Mouse (Mus musculus): ENCODE measurements around the gene Insr. TPM values are rescaled to one million over a fixed set of nuclear protein-coding genes. Genes with fewer than 3 reads are reported as not detected.

The Insr gene
- total and polyA plus RNA-seq, 2 experiments from 2014 or later, result 51.4 to 125 TPM

DNA sequence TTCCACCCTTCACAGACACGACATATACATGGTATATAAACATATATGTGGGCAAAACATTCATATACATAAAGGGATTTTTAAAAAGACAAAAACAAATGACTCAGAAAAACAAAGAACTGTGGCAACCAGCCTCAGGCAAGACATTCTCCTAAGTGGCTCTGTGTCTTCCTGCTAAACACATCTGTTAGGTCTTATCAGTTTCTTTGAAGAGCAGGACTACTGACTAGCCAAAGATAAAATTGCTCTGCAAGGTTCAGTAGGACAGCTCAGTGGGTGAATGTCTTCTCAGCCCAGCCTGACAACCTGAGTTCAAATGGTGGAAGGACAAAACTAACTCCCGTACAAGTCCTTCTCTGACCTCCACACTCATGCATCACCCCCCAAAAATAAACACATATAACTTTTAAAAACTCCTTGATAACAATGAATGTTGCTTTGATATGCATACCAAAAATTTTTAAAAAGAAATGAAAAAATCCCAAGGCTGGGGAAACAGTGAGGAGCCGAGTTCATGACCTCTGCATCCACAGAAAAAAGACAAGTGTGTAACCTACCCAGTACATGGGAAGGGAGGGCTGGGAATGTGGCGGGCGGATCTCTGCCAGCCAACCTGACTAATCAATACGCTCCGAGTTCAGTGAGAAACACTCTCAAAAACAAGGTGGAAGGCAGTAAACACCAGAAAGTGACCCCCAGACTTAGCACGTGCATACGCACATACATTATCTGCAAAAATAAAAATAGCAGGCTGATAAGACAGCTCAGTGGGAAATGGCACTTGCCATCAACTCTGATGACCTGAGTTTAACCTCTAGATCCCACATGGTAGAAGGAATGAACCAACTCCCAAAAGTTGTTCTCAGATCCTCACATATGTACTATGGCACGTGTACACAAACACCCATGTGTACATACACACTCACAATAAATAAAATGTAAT is 49.0 kb downstream of the Insr start:
- 27% methylated on average over 10 of the region's 10 CpGs for WGBS
- no peaks in the 10 kb centered on the region for H3K9me3 ChIP-seq (replicated peaks; ENCODE audit: control insufficient read depth, low read length)
- peak; percentile 86 for ATAC-seq (ENCODE audit: insufficient read depth, low read depth)
- H3K4me1 ChIP-seq (ENCODE audit: control insufficient read depth, insufficient read depth), result peaks cover 36% of the 10 kb centered on the region
- DNase-seq (ENCODE audit: low spot score), result peak; percentile 76
- no peaks in the 10 kb centered on the region for H3K36me3 ChIP-seq (replicated peaks; ENCODE audit: control insufficient read depth, insufficient read depth, low read length)
- H3K9ac ChIP-seq (replicated peaks; ENCODE audit: low read depth, low read length), result peak overlapping the region; percentile 40
- peak overlapping the region; percentile 89 for H3K27ac ChIP-seq (ENCODE audit: low read depth)
- H3K27me3 ChIP-seq (ENCODE audit: control insufficient read depth, insufficient read depth, low read length), result no peaks in the 10 kb centered on the region
- H3K4me2 ChIP-seq (ENCODE audit: low read depth, low read length), result peak overlapping the region; percentile 15; the same call in 1 of the 2 replicates
- TF ChIP-seq CTCF (IDR thresholded peaks at IDR 0.05; ENCODE audit: low read depth), result no peak
- TF ChIP-seq EP300 (IDR thresholded peaks at IDR 0.05; ENCODE audit: low read depth), result peak; percentile 86
- H3K4me3 ChIP-seq (ENCODE audit: low read depth, low read length), result no peak overlapping the region

DNA sequence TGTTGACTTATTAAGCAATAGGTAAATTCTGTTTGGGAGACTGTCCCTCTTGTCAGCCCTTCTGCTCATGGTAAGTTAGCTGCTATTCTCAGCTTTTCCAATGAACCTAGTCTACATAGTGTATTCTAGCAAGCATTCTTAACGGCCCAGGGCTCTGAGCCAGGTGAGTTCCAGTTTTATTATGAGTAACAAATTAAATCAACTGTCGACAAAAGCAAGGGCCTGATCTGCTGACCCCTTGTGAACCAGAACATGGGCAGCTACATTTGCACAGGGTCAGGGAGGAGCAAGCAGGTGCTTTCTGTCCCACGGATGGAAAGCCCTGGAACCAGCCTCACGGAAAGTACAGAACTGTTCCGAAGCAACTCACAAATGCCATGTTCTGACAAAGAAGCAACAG is 52.0 kb downstream of the Insr start:
- H3K4me3 ChIP-seq (ENCODE audit: low read depth, low read length), result no peak overlapping the region
- no peaks in the 10 kb centered on the region for H3K27me3 ChIP-seq (ENCODE audit: control insufficient read depth, insufficient read depth, low read length)
- H3K9me3 ChIP-seq (replicated peaks; ENCODE audit: control insufficient read depth, low read length), result no peaks in the 10 kb centered on the region
- no peak overlapping the region for H3K4me2 ChIP-seq (ENCODE audit: low read depth, low read length)
- no peak for DNase-seq (ENCODE audit: low spot score)
- H3K9ac ChIP-seq (replicated peaks; ENCODE audit: low read depth, low read length), result 0 out of 2 replicates have a peak overlapping the region, but pooled peaks have one; percentile 1
- no peak for ATAC-seq (ENCODE audit: insufficient read depth, low read depth)
- H3K27ac ChIP-seq (ENCODE audit: low read depth), result peak overlapping the region; percentile 56
- H3K4me1 ChIP-seq (ENCODE audit: control insufficient read depth, insufficient read depth), result peaks cover 53% of the 10 kb centered on the region
- 51% methylated on average over 5 of the region's 5 CpGs for WGBS
- TF ChIP-seq CTCF (IDR thresholded peaks at IDR 0.05; ENCODE audit: low read depth) (no peak), EP300 (IDR thresholded peaks at IDR 0.05; ENCODE audit: low read depth) (no peak)
- no peaks in the 10 kb centered on the region for H3K36me3 ChIP-seq (replicated peaks; ENCODE audit: control insufficient read depth, insufficient read depth, low read length)

DNA sequence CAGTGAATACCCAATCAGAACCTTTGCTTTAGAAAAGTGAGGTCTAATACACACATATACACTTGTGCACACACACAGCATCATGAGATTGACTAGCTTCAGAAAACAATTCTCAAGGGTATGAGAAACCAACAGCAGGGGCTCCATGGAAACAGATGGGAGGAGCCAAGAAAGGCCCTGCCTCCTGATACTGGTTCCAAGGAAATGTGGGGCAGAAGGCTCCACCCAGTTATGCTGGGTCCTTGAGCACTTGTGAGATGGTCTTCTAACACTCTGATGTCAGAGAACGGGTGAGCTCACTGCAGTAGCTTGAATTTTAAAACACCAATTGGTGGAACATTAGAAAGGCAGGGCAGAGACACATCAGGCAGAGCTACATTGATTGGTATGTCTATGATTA is 53.7 kb downstream of the Insr start:
- Histone ChIP-seq H3K27me3 (ENCODE audit: control insufficient read depth, insufficient read depth, low read length) (no peaks in the 10 kb centered on the region), H3K36me3 (replicated peaks; ENCODE audit: control insufficient read depth, insufficient read depth, low read length) (no peaks in the 10 kb centered on the region), H3K27ac (ENCODE audit: low read depth) (no peak overlapping the region), H3K4me3 (ENCODE audit: low read depth, low read length) (no peak overlapping the region), H3K4me1 (ENCODE audit: control insufficient read depth, insufficient read depth) (peaks cover 44% of the 10 kb centered on the region), H3K9me3 (replicated peaks; ENCODE audit: control insufficient read depth, low read length) (no peaks in the 10 kb centered on the region), H3K9ac (replicated peaks; ENCODE audit: low read depth, low read length) (no peak overlapping the region), H3K4me2 (ENCODE audit: low read depth, low read length) (no peak overlapping the region)
- no peak for DNase-seq (ENCODE audit: low spot score)
- WGBS, result 69% methylated on average over 1 of the region's 1 CpGs
- TF ChIP-seq EP300 (IDR thresholded peaks at IDR 0.05; ENCODE audit: low read depth) (no peak), CTCF (IDR thresholded peaks at IDR 0.05; ENCODE audit: low read depth) (no peak)
- no peak for ATAC-seq (ENCODE audit: insufficient read depth, low read depth)

DNA sequence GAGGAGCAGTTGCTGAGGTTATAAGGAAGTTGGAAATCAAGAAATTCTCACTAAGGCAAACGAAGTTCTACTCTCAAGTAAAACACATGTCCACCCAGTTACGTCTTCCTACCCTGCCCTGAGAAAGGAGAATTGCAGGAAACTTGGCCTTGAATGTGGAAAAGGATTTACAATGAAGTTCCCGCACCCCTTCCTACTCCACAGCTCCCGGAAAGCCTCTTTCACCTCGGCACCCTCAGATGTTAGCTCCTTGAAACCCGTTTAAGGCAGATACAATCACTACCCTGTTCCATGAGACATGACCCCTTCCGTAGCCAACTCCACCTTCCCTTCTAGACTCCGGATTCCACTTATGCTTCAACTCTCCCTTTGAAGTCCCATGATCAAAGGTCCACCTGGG is 54.2 kb downstream of the Insr start:
- H3K27ac ChIP-seq (ENCODE audit: low read depth), result no peak overlapping the region
- no peaks in the 10 kb centered on the region for H3K36me3 ChIP-seq (replicated peaks; ENCODE audit: control insufficient read depth, insufficient read depth, low read length)
- no peak overlapping the region for H3K4me3 ChIP-seq (ENCODE audit: low read depth, low read length)
- TF ChIP-seq EP300 (IDR thresholded peaks at IDR 0.05; ENCODE audit: low read depth), result no peak
- no peak for TF ChIP-seq CTCF (IDR thresholded peaks at IDR 0.05; ENCODE audit: low read depth)
- no peak overlapping the region for H3K9ac ChIP-seq (replicated peaks; ENCODE audit: low read depth, low read length)
- no peak overlapping the region for H3K4me2 ChIP-seq (ENCODE audit: low read depth, low read length)
- no peaks in the 10 kb centered on the region for H3K9me3 ChIP-seq (replicated peaks; ENCODE audit: control insufficient read depth, low read length)
- H3K4me1 ChIP-seq (ENCODE audit: control insufficient read depth, insufficient read depth), result peaks cover 44% of the 10 kb centered on the region
- DNase-seq (ENCODE audit: low spot score) (no peak), ATAC-seq (ENCODE audit: insufficient read depth, low read depth) (no peak)
- no peaks in the 10 kb centered on the region for H3K27me3 ChIP-seq (ENCODE audit: control insufficient read depth, insufficient read depth, low read length)
- WGBS, result 67% methylated on average over 8 of the region's 8 CpGs

DNA sequence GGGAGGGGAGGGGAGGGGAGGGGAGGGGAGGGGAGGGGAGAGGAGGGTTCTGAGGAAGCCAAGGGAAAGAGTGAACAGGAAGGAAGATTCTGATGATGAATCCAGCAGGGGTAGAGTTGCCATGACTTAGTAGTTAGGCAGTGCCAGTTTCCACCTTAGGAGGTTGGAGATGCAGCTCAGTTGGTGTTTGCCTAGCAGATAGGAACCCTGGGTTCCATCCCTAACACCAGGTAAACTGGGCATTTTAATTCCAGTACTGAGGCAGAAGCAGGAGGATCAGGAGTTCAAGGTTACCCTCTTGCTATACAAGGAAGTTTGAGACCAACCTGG is 56.8 kb downstream of the Insr start:
- Histone ChIP-seq H3K4me1 (ENCODE audit: control insufficient read depth, insufficient read depth) (peaks cover 41% of the 10 kb centered on the region), H3K4me3 (ENCODE audit: low read depth, low read length) (no peak overlapping the region), H3K9me3 (replicated peaks; ENCODE audit: control insufficient read depth, low read length) (no peaks in the 10 kb centered on the region), H3K9ac (replicated peaks; ENCODE audit: low read depth, low read length) (no peak overlapping the region), H3K27me3 (ENCODE audit: control insufficient read depth, insufficient read depth, low read length) (no peaks in the 10 kb centered on the region), H3K27ac (ENCODE audit: low read depth) (peak overlapping the region; percentile 76), H3K36me3 (replicated peaks; ENCODE audit: control insufficient read depth, insufficient read depth, low read length) (no peaks in the 10 kb centered on the region), H3K4me2 (ENCODE audit: low read depth, low read length) (no peak overlapping the region)
- ATAC-seq (ENCODE audit: insufficient read depth, low read depth) (no peak), DNase-seq (ENCODE audit: low spot score) (no peak)
- TF ChIP-seq CTCF (IDR thresholded peaks at IDR 0.05; ENCODE audit: low read depth) (no peak), EP300 (IDR thresholded peaks at IDR 0.05; ENCODE audit: low read depth) (no peak)
